Mouse (Mus musculus): Measurements from ENCODE around the gene Bloc1s3. TPM values are rescaled to one million over a fixed set of nuclear protein-coding genes. Genes with fewer than 3 reads are reported as not detected.
A peak's percentile ranks its signal among the peaks of the same experiment; 100 is the strongest.

Bloc1s3 gene
- polyA plus RNA-seq, 2 experiments from 2014 or later, result 0.90 to 0.91 TPM

GRCm38 (mm10) chr7:19473875-19474443 is 34.2 kb downstream of the Bloc1s3 start:
- no peak for ATAC-seq

GRCm38 (mm10) chr7:19472403-19472802 is 35.8 kb downstream of the Bloc1s3 start:
- ATAC-seq, result peak; percentile 40

- no peak for ATAC-seq
These were observed 37.9 kb downstream of the Bloc1s3 start for GRCm38 (mm10) chr7:19470308-19470707.

GRCm38 (mm10) chr7:19469404-19469803 is 38.8 kb downstream of the Bloc1s3 start:
- no peak for ATAC-seq

GRCm38 (mm10) chr7:19468279-19468678 is 39.9 kb downstream of the Bloc1s3 start:
- ATAC-seq, result no peak

- no peak for ATAC-seq
These were observed 40.5 kb downstream of the Bloc1s3 start for GRCm38 (mm10) chr7:19467638-19468037.

- no peak for ATAC-seq
These were observed 41.5 kb downstream of the Bloc1s3 start for GRCm38 (mm10) chr7:19466602-19467145.

GRCm38 (mm10) chr7:19464367-19465307 is 43.5 kb downstream of the Bloc1s3 start:
- no peak for ATAC-seq

GRCm38 (mm10) chr7:19462884-19463381 is 45.2 kb downstream of the Bloc1s3 start, which contains the start of gene Exoc3l2:
Gene Exoc3l2 (plus strand): TSS chr7:19463331.
- ATAC-seq, result no peak

- ATAC-seq, result no peak
These were observed 45.7 kb downstream of the Bloc1s3 start for GRCm38 (mm10) chr7:19462443-19462842.

- ATAC-seq, result no peak
These were observed 46.7 kb downstream of the Bloc1s3 start for GRCm38 (mm10) chr7:19461488-19461887.

- ATAC-seq, result no peak
These were observed 47.7 kb downstream of the Bloc1s3 start for GRCm38 (mm10) chr7:19460500-19460899.

- no peak for ATAC-seq
These were observed 48.9 kb downstream of the Bloc1s3 start for GRCm38 (mm10) chr7:19459144-19459870.

- ATAC-seq, result peak; percentile 76
These were observed 49.5 kb downstream of the Bloc1s3 start, which contains the start of gene Mark4 for GRCm38 (mm10) chr7:19458591-19459111. Gene Mark4 (minus strand): TSS chr7:19458821.

- peak; percentile 45 for ATAC-seq
These were observed 50.1 kb downstream of the Bloc1s3 start for GRCm38 (mm10) chr7:19458072-19458486.

- ATAC-seq, result peak; percentile 6
These were observed 50.6 kb downstream of the Bloc1s3 start for GRCm38 (mm10) chr7:19457414-19458071.

- no peak for ATAC-seq
These were observed 51.5 kb downstream of the Bloc1s3 start for GRCm38 (mm10) chr7:19456628-19457027.

GRCm38 (mm10) chr7:19455819-19456495 is 52.2 kb downstream of the Bloc1s3 start:
- ATAC-seq, result no peak

GRCm38 (mm10) chr7:19455186-19455585 is 53.0 kb downstream of the Bloc1s3 start:
- no peak for ATAC-seq
